Mouse (Mus musculus): ENCODE data around the gene Bcap31.
"Not testable (repeated sequence)": the region's sequence is repeated elsewhere in the genome, so short reads cannot be mapped to it uniquely, and the experiment has no call there.

The Bcap31 gene

GRCm38 (mm10) chrX:73716109-73716661, at the start of gene Bcap31, which contains the start of gene Abcd1:
TSS of gene Bcap31 (minus strand) at chrX:73716175.
TSS of gene Abcd1 (plus strand) at chrX:73716597.
- DNase-seq (ENCODE audit: low spot score in 2 of 2): peak; percentile 87

- no peak for DNase-seq (ENCODE audit: low spot score in 2 of 2)
Measured at GRCm38 (mm10) chrX:73765311-73765710, 49.3 kb upstream of the Bcap31 start.

GRCm38 (mm10) chrX:73758611-73759290, 42.8 kb upstream of the Bcap31 start:
- no peak for DNase-seq (ENCODE audit: low spot score in 2 of 2)

- no peak for DNase-seq (ENCODE audit: low spot score in 2 of 2)
Measured at GRCm38 (mm10) chrX:73756334-73757140, 40.6 kb upstream of the Bcap31 start, which contains the start of gene Plxnb3. TSS of gene Plxnb3 (plus strand) at chrX:73757090.

- no peak for DNase-seq (ENCODE audit: low spot score in 2 of 2)
Measured at GRCm38 (mm10) chrX:73748977-73749376, 33.0 kb upstream of the Bcap31 start.

GRCm38 (mm10) chrX:73744774-73745481, 29.0 kb upstream of the Bcap31 start:
- DNase-seq (ENCODE audit: low spot score in 2 of 2): no peak

GRCm38 (mm10) chrX:73739841-73740240, 23.9 kb upstream of the Bcap31 start:
- not testable (repeated sequence) for DNase-seq (ENCODE audit: low spot score in 2 of 2)

GRCm38 (mm10) chrX:73739151-73739550, 23.2 kb upstream of the Bcap31 start:
- no peak for DNase-seq (ENCODE audit: low spot score in 2 of 2)

GRCm38 (mm10) chrX:73738155-73738554, 22.2 kb upstream of the Bcap31 start:
- no peak for DNase-seq (ENCODE audit: low spot score in 2 of 2)

GRCm38 (mm10) chrX:73730908-73731307, 14.9 kb upstream of the Bcap31 start:
- no peak for DNase-seq (ENCODE audit: low spot score in 2 of 2)

- peak; percentile 16 to 18 for DNase-seq (ENCODE audit: low spot score in 2 of 2)
Measured at GRCm38 (mm10) chrX:73718686-73719362, 2.8 kb upstream of the Bcap31 start.

- peak; percentile 8 to 10 for DNase-seq (ENCODE audit: low spot score in 2 of 2)
Measured at GRCm38 (mm10) chrX:73718271-73718670, 2.3 kb upstream of the Bcap31 start.

- peak in 1 of 2 experiments; percentile 3 for DNase-seq (ENCODE audit: low spot score in 2 of 2)
Measured at GRCm38 (mm10) chrX:73717667-73718066, 1.7 kb upstream of the Bcap31 start.

- peak in 1 of 2 experiments; percentile 26 for DNase-seq (ENCODE audit: low spot score in 2 of 2)
Measured at GRCm38 (mm10) chrX:73716709-73717545, 952 bp upstream of the Bcap31 start.

GRCm38 (mm10) chrX:73715476-73716108, 383 bp downstream of the Bcap31 start:
- DNase-seq (ENCODE audit: low spot score in 2 of 2): peak in 1 of 2 experiments; percentile 26

- DNase-seq (ENCODE audit: low spot score in 2 of 2): no peak
Measured at GRCm38 (mm10) chrX:73700472-73700871, 15.5 kb downstream of the Bcap31 start.

GRCm38 (mm10) chrX:73690917-73691629, 24.9 kb downstream of the Bcap31 start:
- peak in 1 of 2 experiments; percentile 21 for DNase-seq (ENCODE audit: low spot score in 2 of 2)

GRCm38 (mm10) chrX:73685629-73686028, 30.3 kb downstream of the Bcap31 start:
- DNase-seq (ENCODE audit: low spot score in 2 of 2): peak in 1 of 2 experiments; percentile 46

- no peak for DNase-seq (ENCODE audit: low spot score in 2 of 2)
Measured at GRCm38 (mm10) chrX:73684978-73685377, 31.0 kb downstream of the Bcap31 start.

Measured in urinary bladder, adult 18-20 months (tissue).